Mouse (Mus musculus): ENCODE results near the gene Arhgef3.

- TF ChIP-seq POLR2A (IDR thresholded peaks at IDR 0.05; ENCODE audit: insufficient read depth, low read depth, low read length), result no peak
- no peak for TF ChIP-seq CTCF (IDR thresholded peaks at IDR 0.05)
- no peak for TF ChIP-seq EP300 (IDR thresholded peaks at IDR 0.05; ENCODE audit: insufficient read depth, low read depth, low read length)
These were observed 84.4 kb downstream of the Arhgef3 start for GRCm38 (mm10) chr14:27199119-27199518.

All from heart, adult 2 months (tissue).